Mouse (Mus musculus): ENCODE results near the gene Gm42906. TPM values are rescaled to one million over a fixed set of nuclear protein-coding genes. Genes with fewer than 3 reads are reported as not detected.
A peak's percentile ranks its signal among the peaks of the same experiment; 100 is the strongest.

Gm42906 gene
- polyA plus RNA-seq, 1 experiment: not detected

DNA sequence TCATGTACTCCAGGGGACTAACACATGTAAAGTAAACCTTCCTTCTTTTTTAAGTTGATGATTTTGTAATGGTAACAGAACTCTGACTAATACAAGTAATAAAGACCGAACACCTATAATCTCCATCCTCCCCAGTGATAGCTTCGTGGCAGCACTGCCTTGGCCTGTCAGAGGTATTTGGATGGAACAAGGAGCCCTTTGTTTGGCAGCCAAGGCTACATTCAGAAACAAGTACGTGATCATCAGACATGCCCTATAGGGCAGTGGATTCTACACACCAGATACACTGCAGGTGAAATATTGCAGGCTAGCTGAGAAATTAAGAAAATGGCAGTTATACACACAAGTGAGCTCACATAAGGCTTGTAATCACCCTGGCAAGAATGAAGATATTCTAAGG, 79.5 kb downstream of the Gm42906 start:
- WGBS: 79% methylated on average over 3 of the region's 3 CpGs
- H3K27ac ChIP-seq (ENCODE audit: insufficient read depth, low read depth, low read length): no peak overlapping the region
- H3K4me3 ChIP-seq (ENCODE audit: insufficient read depth, low read depth, low read length): no peak overlapping the region
- H3K4me1 ChIP-seq (ENCODE audit: control insufficient read depth, insufficient read depth, low read length): no peaks in the 10 kb centered on the region
- TF ChIP-seq CTCF (IDR thresholded peaks at IDR 0.05; ENCODE audit: insufficient read depth, low read depth, low read length): no peak
- TF ChIP-seq POLR2A (IDR thresholded peaks at IDR 0.05; ENCODE audit: insufficient read depth, low read depth, low read length): no peak

GRCm38 (mm10) chr5:151346626-151347025, 81.3 kb downstream of the Gm42906 start:
- H3K4me1 ChIP-seq (ENCODE audit: control insufficient read depth, insufficient read depth, low read length): no peaks in the 10 kb centered on the region
- TF ChIP-seq CTCF (IDR thresholded peaks at IDR 0.05; ENCODE audit: insufficient read depth, low read depth, low read length) (no peak), POLR2A (IDR thresholded peaks at IDR 0.05; ENCODE audit: insufficient read depth, low read depth, low read length) (no peak)
- 85% methylated on average over 8 of the region's 8 CpGs for WGBS
- H3K4me3 ChIP-seq (ENCODE audit: insufficient read depth, low read depth, low read length): no peak overlapping the region
- no peak overlapping the region for H3K27ac ChIP-seq (ENCODE audit: insufficient read depth, low read depth, low read length)

- Histone ChIP-seq H3K4me1 (ENCODE audit: control insufficient read depth, insufficient read depth, low read length) (no peaks in the 10 kb centered on the region), H3K27ac (ENCODE audit: insufficient read depth, low read depth, low read length) (no peak overlapping the region), H3K4me3 (ENCODE audit: insufficient read depth, low read depth, low read length) (no peak overlapping the region)
- no peak for TF ChIP-seq POLR2A (IDR thresholded peaks at IDR 0.05; ENCODE audit: insufficient read depth, low read depth, low read length)
- TF ChIP-seq CTCF (IDR thresholded peaks at IDR 0.05; ENCODE audit: insufficient read depth, low read depth, low read length): no peak
- 88% methylated on average over 4 of the region's 4 CpGs for WGBS
These were observed 83.2 kb downstream of the Gm42906 start for GRCm38 (mm10) chr5:151344737-151345136.

- H3K27ac ChIP-seq (ENCODE audit: insufficient read depth, low read depth, low read length): no peak overlapping the region
- H3K4me3 ChIP-seq (ENCODE audit: insufficient read depth, low read depth, low read length): no peak overlapping the region
- no peaks in the 10 kb centered on the region for H3K4me1 ChIP-seq (ENCODE audit: control insufficient read depth, insufficient read depth, low read length)
- no peak for TF ChIP-seq POLR2A (IDR thresholded peaks at IDR 0.05; ENCODE audit: insufficient read depth, low read depth, low read length)
- no peak for TF ChIP-seq CTCF (IDR thresholded peaks at IDR 0.05; ENCODE audit: insufficient read depth, low read depth, low read length)
These were observed 94.3 kb downstream of the Gm42906 start for GRCm38 (mm10) chr5:151333686-151334085.

DNA sequence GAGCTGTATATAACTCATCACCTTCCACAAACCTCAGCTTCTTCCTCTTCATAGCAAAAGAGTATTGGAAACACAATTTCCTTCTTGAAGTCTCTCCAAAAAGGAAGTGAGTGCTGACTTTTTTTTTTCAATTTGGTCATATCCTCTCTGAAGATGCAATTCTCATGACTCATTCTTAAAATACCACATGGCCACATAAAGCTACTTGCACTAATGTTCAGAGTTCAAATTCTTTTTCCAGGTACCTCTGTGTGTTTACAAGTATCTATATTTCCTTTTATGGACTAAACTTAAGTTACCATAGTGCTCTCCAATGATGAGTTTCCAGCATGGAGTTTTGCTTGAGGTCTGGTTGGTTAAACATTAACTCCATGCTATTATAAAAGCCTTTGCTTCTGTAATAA, 94.8 kb downstream of the Gm42906 start:
- Histone ChIP-seq H3K4me3 (ENCODE audit: insufficient read depth, low read depth, low read length) (no peak overlapping the region), H3K4me1 (ENCODE audit: control insufficient read depth, insufficient read depth, low read length) (no peaks in the 10 kb centered on the region)
- TF ChIP-seq CTCF (IDR thresholded peaks at IDR 0.05; ENCODE audit: insufficient read depth, low read depth, low read length): no peak
- no peak for TF ChIP-seq POLR2A (IDR thresholded peaks at IDR 0.05; ENCODE audit: insufficient read depth, low read depth, low read length)

DNA sequence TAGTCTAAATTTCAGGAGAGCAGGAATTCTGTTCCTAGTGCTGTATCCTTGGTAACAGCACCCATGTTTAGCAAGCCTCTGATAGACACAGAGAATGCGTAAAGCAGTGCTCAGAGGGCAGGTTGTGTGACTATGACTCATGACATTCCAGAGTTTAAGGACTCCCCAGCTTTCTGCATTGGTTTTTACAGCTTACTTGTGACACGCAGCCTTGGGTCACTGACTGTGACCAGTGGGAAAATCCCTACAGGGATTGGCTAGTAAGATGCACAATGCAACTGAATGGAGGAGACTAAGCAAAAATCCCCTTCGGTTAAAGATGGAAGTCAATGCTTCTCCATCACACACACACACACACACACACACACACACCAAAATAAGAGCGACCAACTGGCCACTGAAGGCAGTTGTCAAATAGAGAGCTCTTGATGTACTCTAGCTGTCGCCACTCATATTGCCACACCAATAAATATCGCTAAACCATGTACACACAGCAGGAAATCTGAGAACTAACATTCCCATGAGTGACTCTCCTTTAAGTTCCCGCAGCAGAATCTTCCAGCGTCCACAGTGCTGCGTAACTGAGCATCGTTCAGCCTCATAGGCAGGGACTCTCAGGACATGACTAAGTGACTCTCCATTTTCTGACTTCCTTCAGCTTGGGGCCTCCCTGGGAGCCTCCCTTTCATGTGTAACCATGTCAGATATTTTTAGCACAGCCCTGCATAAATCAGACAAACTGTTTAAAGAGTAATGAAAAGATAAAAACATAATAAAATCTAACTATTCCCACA, 112.0 kb downstream of the Gm42906 start:
- 65% methylated on average over 10 of the region's 10 CpGs for WGBS
- no peak for TF ChIP-seq POLR2A (IDR thresholded peaks at IDR 0.05; ENCODE audit: insufficient read depth, low read depth, low read length)
- no peak for TF ChIP-seq CTCF (IDR thresholded peaks at IDR 0.05; ENCODE audit: insufficient read depth, low read depth, low read length)
- no peaks in the 10 kb centered on the region; the same call in 1 of the 2 replicates for H3K4me1 ChIP-seq (ENCODE audit: control insufficient read depth, insufficient read depth, low read length)
- no peak overlapping the region for H3K4me3 ChIP-seq (ENCODE audit: insufficient read depth, low read depth, low read length)
- H3K27ac ChIP-seq (ENCODE audit: insufficient read depth, low read depth, low read length): peak overlapping the region; percentile 37

More for the DNA sequence above, 94.8 kb downstream of the Gm42906 start:
- H3K27ac ChIP-seq (ENCODE audit: insufficient read depth, low read depth, low read length): no peak overlapping the region

GRCm38 (mm10) chr5:151300286-151300685, 127.7 kb downstream of the Gm42906 start:
- 83% methylated on average over 2 of the region's 2 CpGs for WGBS
- H3K27ac ChIP-seq (ENCODE audit: insufficient read depth, low read depth, low read length): no peak overlapping the region
- TF ChIP-seq POLR2A (IDR thresholded peaks at IDR 0.05; ENCODE audit: insufficient read depth, low read depth, low read length) (no peak), CTCF (IDR thresholded peaks at IDR 0.05; ENCODE audit: insufficient read depth, low read depth, low read length) (no peak)
- H3K4me3 ChIP-seq (ENCODE audit: insufficient read depth, low read depth, low read length): no peak overlapping the region
- H3K4me1 ChIP-seq (ENCODE audit: control insufficient read depth, insufficient read depth, low read length): no peaks in the 10 kb centered on the region

- H3K27ac ChIP-seq (ENCODE audit: insufficient read depth, low read depth, low read length): no peak overlapping the region
- TF ChIP-seq POLR2A (IDR thresholded peaks at IDR 0.05; ENCODE audit: insufficient read depth, low read depth, low read length) (no peak), CTCF (IDR thresholded peaks at IDR 0.05; ENCODE audit: insufficient read depth, low read depth, low read length) (no peak)
- H3K4me3 ChIP-seq (ENCODE audit: insufficient read depth, low read depth, low read length): no peak overlapping the region
- no peaks in the 10 kb centered on the region for H3K4me1 ChIP-seq (ENCODE audit: control insufficient read depth, insufficient read depth, low read length)
- whole genome bisulfite sequencing: 76% methylated on average over 7 of the region's 7 CpGs
These were observed 128.4 kb downstream of the Gm42906 start for GRCm38 (mm10) chr5:151299576-151299975.

DNA sequence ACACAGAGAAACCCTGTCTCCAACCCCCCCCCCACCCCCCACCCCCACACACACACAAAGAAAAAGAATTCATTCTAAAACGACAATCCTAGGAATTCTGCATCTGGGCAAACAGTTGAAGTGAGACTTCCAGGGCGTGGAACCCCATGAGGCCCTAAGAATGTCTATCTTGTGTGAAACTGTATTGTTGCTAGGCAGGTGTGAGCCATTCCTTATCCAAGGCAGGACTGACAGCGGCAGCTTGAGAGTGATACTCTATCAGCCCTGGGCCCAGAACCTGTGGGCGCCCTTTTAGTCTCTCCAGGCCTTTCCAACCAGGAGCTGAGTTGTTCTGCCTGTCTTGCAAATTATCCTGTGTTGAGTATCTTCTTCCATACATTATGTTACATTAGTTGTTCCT, 129.6 kb downstream of the Gm42906 start:
- 81% methylated on average over 4 of the region's 4 CpGs for WGBS
- no peak for TF ChIP-seq CTCF (IDR thresholded peaks at IDR 0.05; ENCODE audit: insufficient read depth, low read depth, low read length)
- no peak for TF ChIP-seq POLR2A (IDR thresholded peaks at IDR 0.05; ENCODE audit: insufficient read depth, low read depth, low read length)
- Histone ChIP-seq H3K4me1 (ENCODE audit: control insufficient read depth, insufficient read depth, low read length) (no peaks in the 10 kb centered on the region), H3K4me3 (ENCODE audit: insufficient read depth, low read depth, low read length) (no peak overlapping the region), H3K27ac (ENCODE audit: insufficient read depth, low read depth, low read length) (no peak overlapping the region)

Data from olfactory bulb, adult 2 months (tissue).